15 mouse cellular contexts compared by ENCODE assay signal in the genomic region with DNA sequence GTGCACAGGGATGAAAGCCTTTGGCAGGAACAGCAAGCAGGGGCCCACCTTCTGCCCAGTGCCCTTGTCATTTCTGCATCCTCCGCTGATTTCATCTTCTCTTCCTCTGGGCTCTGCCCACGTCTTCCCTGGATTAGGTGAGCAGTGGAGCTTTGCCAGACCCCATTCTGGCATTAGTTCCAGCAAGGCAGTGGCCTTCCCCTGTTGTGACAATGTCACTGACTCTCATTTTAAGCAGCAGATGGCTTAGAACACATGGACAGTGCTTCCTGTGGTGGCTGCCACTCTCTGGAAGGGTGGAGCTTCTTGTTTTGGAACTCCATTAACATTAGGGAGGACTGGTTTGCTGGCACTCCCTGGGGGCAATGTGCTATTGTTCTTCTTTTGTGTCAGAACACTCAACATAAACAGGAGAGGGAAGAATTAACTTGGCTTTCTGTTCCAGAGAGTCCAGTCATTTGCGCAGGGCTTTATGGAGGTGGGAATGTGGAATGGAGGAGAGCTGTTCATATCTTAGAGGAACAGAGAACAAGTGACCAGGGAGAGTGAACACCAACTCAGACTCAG.
DNase-seq lines count a peak whose midpoint lies in the region.
"Had no signal": no experiment of that assay in that cellular context is flagged by ENCODE, and none has a peak within 500 bp of the region (broad histone marks: within the 10 kb centered on the region; RNA-seq: fewer than 3 reads in every experiment).

No protein-coding gene starts in this region.

- no peak overlapping the region for H3K4me3 ChIP-seq in heart, embryonic 10.5 days
- H3K4me3 ChIP-seq: heart, embryonic 15.5 days; liver, embryonic 12.5 days; midbrain, embryonic 13.5 days had no signal

- 74% methylated on average over 3 of the region's 3 CpGs for WGBS in heart, embryonic 10.5 days

- intact Hi-C loops in heart, postnatal 36 days (cut with DNase I), result no loop called here
- intact Hi-C loops in left cerebral cortex, postnatal 4 days (cut with DNase I), result no loop called here
- intact Hi-C loops in left cerebral cortex, postnatal 14 days (cut with DNase I), result no loop called here

- DNase-seq in heart, embryonic 10.5 days (ENCODE audit: low spot score), result no peak
- DNase-seq in heart, postnatal 36 days, result no peak
- peak; percentile 89 for DNase-seq in left cerebral cortex, postnatal 4 days
- no peak for DNase-seq in left cerebral cortex, postnatal 14 days (ENCODE audit: low spot score in 2 of 2)
- DNase-seq in cerebellum, adult 11-12 months, result peak; percentile 97
- peak; percentile 94 to 96 for DNase-seq in cerebellum, postnatal 25 days
- DNase-seq in lung, postnatal 4 days, result no peak
- DNase-seq in kidney, adult 9 months, result no peak
- DNase-seq: lung, embryonic 14.5 days; right cerebral cortex, postnatal 4 days; thymus, postnatal 36 days had no signal

- H3K9me3 ChIP-seq in heart, embryonic 10.5 days, result no peaks in the 10 kb centered on the region
- H3K9me3 ChIP-seq: heart, embryonic 15.5 days; liver, embryonic 12.5 days; midbrain, embryonic 13.5 days had no signal

- no peaks in the 10 kb centered on the region for H3K36me3 ChIP-seq in heart, embryonic 10.5 days
- H3K36me3 ChIP-seq: G1E; heart, embryonic 15.5 days; liver, embryonic 12.5 days; midbrain, embryonic 13.5 days had no signal

- peaks cover 33% of the 10 kb centered on the region for H3K4me1 ChIP-seq in heart, embryonic 10.5 days
- H3K4me1 ChIP-seq: liver, embryonic 12.5 days had no signal

- H3K27ac ChIP-seq in heart, embryonic 10.5 days, result 0 out of 2 replicates have a peak overlapping the region, but pooled peaks have one; percentile 12
- H3K27ac ChIP-seq: heart, embryonic 15.5 days; liver, embryonic 12.5 days; midbrain, embryonic 13.5 days had no signal

- H3K27me3 ChIP-seq in heart, embryonic 10.5 days (ENCODE audit: insufficient read depth, poor library complexity, severe bottlenecking), result no peaks in the 10 kb centered on the region
- H3K27me3 ChIP-seq: heart, embryonic 15.5 days had no signal

Comparison
In these comparisons a context has a peak if more than half of its experiments do, and no peak if none do; other contexts are left out.
1. DNase-seq: peak in left cerebral cortex, postnatal 4 days (single experiment), cerebellum, adult 11-12 months (single experiment) and cerebellum, postnatal 25 days (2 of 2); none in heart, embryonic 10.5 days (single experiment), heart, postnatal 36 days (0 of 2), left cerebral cortex, postnatal 14 days (0 of 2), lung, postnatal 4 days (0 of 2) and kidney, adult 9 months (single experiment).